ENCODE assay signal across 8 mouse cellular contexts in the genomic region with DNA sequence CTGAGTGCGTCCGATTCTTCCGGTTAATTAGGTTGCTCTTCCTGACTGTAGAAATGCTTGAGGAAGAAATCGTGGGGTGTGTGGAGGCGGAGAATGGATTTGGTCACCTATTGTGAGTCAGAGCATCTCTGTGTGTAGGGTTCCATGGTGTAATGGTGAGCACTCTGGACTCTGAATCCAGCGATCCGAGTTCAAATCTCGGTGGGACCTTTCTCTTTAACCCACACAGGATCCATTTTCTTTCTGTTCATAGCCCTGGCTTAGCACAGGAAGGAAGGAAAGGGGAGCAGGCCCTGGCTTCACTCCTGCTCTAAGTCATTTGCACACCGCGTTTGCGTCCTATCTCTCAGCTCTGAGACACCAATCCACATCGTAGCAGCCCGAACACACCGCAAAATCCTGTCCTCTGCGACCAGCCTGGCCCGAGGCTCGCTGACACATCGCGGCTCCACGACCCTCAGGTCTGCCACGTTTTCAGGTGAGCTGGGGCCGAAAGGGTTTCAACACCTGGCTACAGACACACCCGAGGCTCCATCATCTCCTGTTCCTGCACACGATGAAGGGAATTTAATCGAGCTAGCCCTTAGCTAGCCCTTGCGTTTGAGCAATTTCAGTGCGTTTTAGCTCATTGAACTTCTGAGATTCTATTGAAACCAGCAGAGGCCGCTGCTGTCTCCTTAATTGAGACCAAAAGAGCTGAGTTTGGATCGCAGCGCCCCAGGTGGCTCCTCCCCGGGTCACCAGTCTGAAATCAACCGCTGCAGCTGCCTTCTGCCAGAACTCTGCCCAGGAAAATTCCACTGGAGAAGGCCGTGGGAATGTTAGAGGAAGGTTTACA. TPM values are rescaled to one million over a fixed set of nuclear protein-coding genes. Genes with fewer than 3 reads are reported as not detected.
DNase-seq lines count a peak whose midpoint lies in the region; ATAC-seq and TF ChIP-seq lines count a peak whose summit lies in the region.

No protein-coding gene starts in this region.

- H3K9ac ChIP-seq in hindbrain, embryonic 16.5 days (ENCODE audit: low read depth, low read length): peak overlapping the region; percentile 65

- peak overlapping the region; percentile 55 for H3K27ac ChIP-seq in hindbrain, embryonic 16.5 days (ENCODE audit: low read depth, low read length)
- H3K27ac ChIP-seq in left cerebral cortex, adult 2 months: peak overlapping the region; percentile 76
- peak overlapping the region; percentile 48 for H3K27ac ChIP-seq in macrophage

- H3K27me3 ChIP-seq in hindbrain, embryonic 16.5 days (replicated peaks; ENCODE audit: control insufficient read depth, insufficient read depth, low read length): no peaks in the 10 kb centered on the region; the same call in 1 of the 2 replicates

- under 1% methylated on average over 33 of the region's 33 CpGs for WGBS in hindbrain, embryonic 16.5 days
- WGBS in macrophage (ENCODE audit: missing documents): 1% methylated on average over 33 of the region's 33 CpGs

- peak overlapping the region; percentile 43 for H3K4me3 ChIP-seq in hindbrain, embryonic 16.5 days (ENCODE audit: low read length)
- peak overlapping the region; percentile 53 for H3K4me3 ChIP-seq in left cerebral cortex, adult 2 months
- peak overlapping the region; percentile 48 for H3K4me3 ChIP-seq in macrophage (ENCODE audit: inconsistent target)

- H3K4me1 ChIP-seq in hindbrain, embryonic 16.5 days (ENCODE audit: control insufficient read depth, insufficient read depth, low read depth, low read length): peaks cover 15% of the 10 kb centered on the region

- no peaks in the 10 kb centered on the region for H3K9me3 ChIP-seq in hindbrain, embryonic 16.5 days (ENCODE audit: control insufficient read depth, low read length)

- intact Hi-C loops in left cerebral cortex, adult 2 months (cut with DNase I): loop anchor here (2.0 to 10.0 kb wide), 2 partner anchors 197 to 543 kb away; a partner anchor contains a TSS

- no peaks in the 10 kb centered on the region for H3K79me2 ChIP-seq in macrophage (ENCODE audit: inconsistent target)

- H3K36me3 ChIP-seq in hindbrain, embryonic 16.5 days (ENCODE audit: control insufficient read depth, insufficient read depth, low read length): no peaks in the 10 kb centered on the region
- no peaks in the 10 kb centered on the region for H3K36me3 ChIP-seq in macrophage (ENCODE audit: inconsistent target)

- peak; percentile 70 for TF ChIP-seq CTCF in left cerebral cortex, adult 2 months (IDR thresholded peaks at IDR 0.05)

- H3K4me2 ChIP-seq in hindbrain, embryonic 16.5 days (ENCODE audit: low read length): peak overlapping the region; percentile 87

- DNase-seq in R1 (ENCODE audit: low read depth, low spot score): peak; percentile 89
- peak; percentile 56 for DNase-seq in cerebellum, adult 9-11 months
- peak; percentile 66 to 82 for DNase-seq in left cerebral cortex, adult 2 months (ENCODE audit: extremely low spot score in 1 of 2, low spot score in 2 of 2)
- DNase-seq in right cerebral cortex, adult 18-20 months: peak; percentile 76
- peak; percentile 46 to 72 for DNase-seq in urinary bladder, postnatal 4 days (ENCODE audit: low spot score in 2 of 2)

- ATAC-seq in frontal cortex, adult (ENCODE audit: low TSS enrichment): peak; percentile 46
- ATAC-seq in hindbrain, embryonic 16.5 days: peak; percentile 77

RNA-seq across cellular contexts. Expression of a gene that starts 7.0 kb away (rescaled TPM):
- not detected in 2 replicates for polyA plus RNA-seq in hindbrain, embryonic 16.5 days (2015; fragmentation: Nextera tagmentation; extraction: Ambion mirVana)
- not detected for total RNA-seq in left cerebral cortex, adult 2 months (2021)
- not detected for total RNA-seq in macrophage (2018; cell fraction: chromatin; rRNA removed)
- not detected for total RNA-seq in macrophage (2018; cell fraction: cytosol; rRNA removed)
- total RNA-seq in macrophage (2018; cell fraction: nucleus; rRNA removed): not detected
- not detected in 3 replicates for polyA plus RNA-seq in macrophage (2018)

RNA-seq across cellular contexts. Expression of a gene that starts 23.5 kb away (rescaled TPM):
- 17.5 and 18.7 TPM in 2 replicates for polyA plus RNA-seq in hindbrain, embryonic 16.5 days (2015; fragmentation: Nextera tagmentation; extraction: Ambion mirVana)
- total RNA-seq in left cerebral cortex, adult 2 months (2021): 10 to 100 TPM; 30.0 to 32.8 TPM
- total RNA-seq in macrophage (2018; cell fraction: chromatin; rRNA removed): 10 to 100 TPM; 10.3 to 39.2 (median 17.2) TPM
- 1 to 10 TPM; 1.5 to 8.6 (median 4.3) TPM for total RNA-seq in macrophage (2018; cell fraction: cytosol; rRNA removed)
- total RNA-seq in macrophage (2018; cell fraction: nucleus; rRNA removed): 10 to 100 TPM in 25 of 26 experiments, 1 to 10 TPM in 1; 9.9 to 44.2 (median 24.6) TPM
- polyA plus RNA-seq in macrophage (2018): 4.9 to 7.3 TPM (median 6.5 TPM) in 3 replicates

RNA-seq across cellular contexts. Expression of a gene that starts 52.9 kb away (rescaled TPM):
- 1.1 TPM in 2 replicates for polyA plus RNA-seq in hindbrain, embryonic 16.5 days (2015; fragmentation: Nextera tagmentation; extraction: Ambion mirVana)
- total RNA-seq in left cerebral cortex, adult 2 months (2021): 1 to 10 TPM; 3.8 to 4.3 TPM
- 10 to 100 TPM in 1 of 26 experiments, 1 to 10 TPM in 18, under 1 TPM in 7; 0.33 to 10.9 (median 3.0) TPM for total RNA-seq in macrophage (2018; cell fraction: chromatin; rRNA removed)
- total RNA-seq in macrophage (2018; cell fraction: cytosol; rRNA removed): 10 to 100 TPM in 1 of 26 experiments, 1 to 10 TPM in 25; 2.8 to 11.7 (median 5.2) TPM
- 10 to 100 TPM in 1 of 26 experiments, 1 to 10 TPM in 23, under 1 TPM in 2; 0.65 to 11.0 (median 3.1) TPM for total RNA-seq in macrophage (2018; cell fraction: nucleus; rRNA removed)
- polyA plus RNA-seq in macrophage (2018): 3.4 to 9.3 TPM (median 7.6 TPM) in 3 replicates

Comparison
In these comparisons a context has a peak if more than half of its experiments do, and no peak if none do; other contexts are left out.
1. Peak in every context shown above with its lines: DNase-seq, ATAC-seq, H3K4me3 ChIP-seq and H3K27ac ChIP-seq.